Mouse (Mus musculus) cortical plate, adult 2 months (tissue): Measurements from ENCODE around the gene Atp6v1c2.

Source experiments
- CTCF ChIP-seq: fragments of 200-500 bp; IDR thresholded peaks from 2 replicates; pipeline ENCODE4 v1.5.1; 2011; ENCODE audit warnings: mild to moderate bottlenecking, control low read depth, low read length; ENCODE audit not compliant: insufficient read depth; ENCODE audit errors: extremely low read depth
- POLR2A ChIP-seq: fragments of 200-500 bp; IDR thresholded peaks from 2 replicates; pipeline ENCODE4 v1.6.1; 2011; ENCODE audit warnings: mild to moderate bottlenecking, low read length, control low read depth; ENCODE audit not compliant: insufficient read depth; ENCODE audit errors: extremely low read depth

DNA sequence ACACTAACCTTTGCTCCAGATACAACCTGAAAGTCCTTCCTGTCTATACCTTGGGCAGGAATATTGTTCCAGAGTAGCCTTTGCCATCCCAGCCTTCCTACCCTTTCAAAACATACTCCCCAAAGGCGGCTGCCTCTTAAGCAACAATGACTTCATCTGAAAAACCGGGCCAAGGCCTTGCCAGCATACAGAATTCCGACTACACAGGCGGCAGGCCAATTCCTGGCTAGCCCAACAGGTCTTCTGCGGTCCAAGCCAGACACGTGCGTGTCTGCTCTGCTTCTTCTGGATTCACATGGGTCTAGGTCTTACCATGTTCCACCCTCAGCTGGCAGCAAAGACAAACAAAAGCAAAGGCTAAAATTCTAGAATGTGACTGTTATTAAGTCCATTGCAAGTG is 23.7 kb downstream of the Atp6v1c2 start:
- no peak for TF ChIP-seq POLR2A
- TF ChIP-seq CTCF: no peak
